Mouse (Mus musculus) c-Kit-positive CD71-positive TER-119-negative erythroid progenitor cells, embryonic 14.5 days (primary cell): ENCODE data around the gene Aldh3b1.

Source experiments
- DNase-seq: peaks from one replicate; pipeline ENCODE4 v3.0.0-alpha.2; 2013; ENCODE audit warnings: low read depth

Aldh3b1 gene

DNA sequence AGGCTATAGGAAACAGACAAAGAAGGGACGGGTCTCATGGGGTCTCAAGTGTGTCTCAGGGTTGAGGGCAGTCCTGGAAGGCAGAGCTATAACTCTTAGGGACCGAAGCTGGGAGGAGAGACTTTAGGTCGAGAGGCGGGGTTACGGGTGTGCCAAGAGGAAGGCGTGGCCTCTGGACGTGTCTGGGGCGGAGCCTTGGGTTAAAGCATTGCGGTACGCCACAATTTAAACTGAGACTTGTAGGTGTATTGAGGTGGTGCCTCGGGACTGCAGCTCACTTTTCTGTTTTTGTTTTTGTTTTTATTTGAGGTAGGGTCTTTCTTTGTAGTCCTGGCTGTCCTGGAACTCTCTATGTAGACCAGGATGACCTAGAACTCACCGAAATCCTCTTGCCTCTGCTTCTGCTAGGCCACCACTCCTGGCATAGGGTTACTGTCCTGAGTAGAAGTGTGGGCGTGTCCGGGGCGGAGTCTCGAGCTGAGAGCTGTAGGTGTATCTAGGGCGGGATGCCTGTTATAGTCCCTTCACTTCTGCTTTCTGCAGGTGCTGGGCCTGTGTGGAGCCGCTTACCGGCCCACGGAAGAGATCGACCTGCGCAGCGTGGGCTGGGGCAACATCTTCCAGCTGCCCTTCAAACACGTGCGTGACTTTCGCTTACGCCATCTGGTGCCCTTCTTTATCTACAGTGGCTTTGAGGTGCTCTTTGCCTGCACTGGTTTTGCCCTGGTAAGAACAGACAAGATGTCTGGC, 13.6 kb upstream of the Aldh3b1 start:
- DNase-seq: peak; percentile 70

GRCm38 (mm10) chr19:3942315-3942714, 12.7 kb upstream of the Aldh3b1 start:
- DNase-seq: no peak

GRCm38 (mm10) chr19:3935896-3936850, 6.6 kb upstream of the Aldh3b1 start:
- DNase-seq: no peak

- peak; percentile 41 for DNase-seq
These were observed 5.7 kb upstream of the Aldh3b1 start, which contains the start of gene Unc93b1 for GRCm38 (mm10) chr19:3935032-3935895. Gene Unc93b1, plus strand, starts transcription at chr19:3935186.

- no peak for DNase-seq
These were observed 2.1 kb upstream of the Aldh3b1 start for GRCm38 (mm10) chr19:3931716-3932115.

GRCm38 (mm10) chr19:3930262-3931057, 852 bp upstream of the Aldh3b1 start:
- DNase-seq: no peak

DNA sequence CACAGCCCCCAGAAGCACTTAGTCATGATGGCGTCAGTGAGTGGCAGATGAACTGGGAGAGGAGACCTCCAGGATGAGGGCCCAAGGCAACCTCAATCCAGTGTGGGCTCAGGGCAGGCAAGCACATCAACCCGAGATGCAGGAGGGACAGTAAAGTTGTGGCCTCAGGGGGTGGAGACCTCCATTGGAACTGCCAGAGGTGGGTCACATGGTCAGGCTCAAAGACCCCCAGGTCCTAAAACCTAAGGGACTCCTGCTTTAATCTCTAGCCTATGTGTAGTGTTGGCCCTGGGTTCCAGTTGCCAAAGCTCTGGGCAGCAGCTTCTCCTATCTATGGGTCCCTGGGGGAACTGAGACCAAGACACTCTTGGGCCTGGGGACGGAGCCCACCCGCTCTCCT, 829 bp downstream of the Aldh3b1 start:
- DNase-seq: no peak

- DNase-seq: no peak
These were observed 1.6 kb downstream of the Aldh3b1 start for GRCm38 (mm10) chr19:3927989-3928388.

DNA sequence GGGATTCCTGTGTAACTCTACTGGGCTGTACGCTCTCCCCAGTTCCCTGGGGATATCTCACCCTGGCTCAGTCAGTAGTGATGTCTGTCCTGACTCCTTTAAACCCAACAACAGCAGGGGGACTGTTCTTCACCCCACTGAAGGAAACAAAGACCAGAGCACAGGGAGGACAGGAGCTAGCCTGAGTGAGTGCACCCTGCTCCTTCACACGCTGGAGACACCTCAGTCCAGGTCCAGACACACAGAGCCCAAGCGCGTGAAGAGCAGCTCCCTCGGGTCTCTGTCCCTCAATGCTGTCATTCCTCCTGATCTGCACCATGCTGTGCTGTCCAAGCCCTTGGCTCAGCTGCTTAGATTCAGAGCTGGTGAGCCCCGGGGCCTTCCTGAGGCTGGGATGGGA, 2.9 kb downstream of the Aldh3b1 start:
- no peak for DNase-seq

DNA sequence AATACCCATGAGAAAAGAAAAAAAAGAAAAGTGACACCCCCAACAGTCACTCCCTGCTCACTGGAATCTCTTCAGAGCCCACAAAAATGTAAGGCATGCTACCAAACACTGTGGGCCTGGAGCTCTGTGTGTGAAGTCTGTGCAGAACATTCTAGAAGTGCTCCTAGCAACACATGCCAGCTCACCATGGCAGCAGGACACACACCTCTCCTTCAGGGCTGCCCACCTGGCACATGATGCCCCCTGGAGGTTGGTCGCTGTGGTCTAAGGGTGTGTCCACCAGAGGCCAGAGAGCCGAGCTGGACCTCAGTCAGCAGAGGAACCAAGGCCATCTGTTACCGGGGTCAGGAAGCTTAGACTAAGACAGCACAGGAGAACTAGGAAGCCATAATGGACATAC, 3.3 kb downstream of the Aldh3b1 start:
- DNase-seq: no peak

DNA sequence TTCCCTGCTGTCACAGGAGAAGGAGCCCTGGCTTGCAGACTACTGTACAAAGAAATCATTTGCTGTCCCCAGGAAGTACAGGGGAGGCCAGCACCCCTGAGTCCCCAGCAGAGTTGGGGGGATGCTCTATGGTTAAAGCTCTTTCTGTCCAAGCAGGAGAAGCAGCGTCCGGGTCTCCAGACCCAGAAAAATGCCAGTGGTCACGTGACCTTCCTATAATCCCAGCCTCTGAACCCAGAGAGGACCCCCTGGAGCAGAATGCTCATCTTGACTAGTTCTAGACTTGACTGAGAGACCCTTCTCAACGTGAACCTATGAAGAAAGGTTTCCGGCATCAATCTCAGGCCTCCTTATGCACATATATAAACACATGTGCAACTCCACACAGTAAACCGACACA, 3.7 kb downstream of the Aldh3b1 start:
- no peak for DNase-seq

GRCm38 (mm10) chr19:3924868-3925267, 4.7 kb downstream of the Aldh3b1 start:
- DNase-seq: no peak

GRCm38 (mm10) chr19:3924190-3924589, 5.4 kb downstream of the Aldh3b1 start:
- DNase-seq: no peak

DNA sequence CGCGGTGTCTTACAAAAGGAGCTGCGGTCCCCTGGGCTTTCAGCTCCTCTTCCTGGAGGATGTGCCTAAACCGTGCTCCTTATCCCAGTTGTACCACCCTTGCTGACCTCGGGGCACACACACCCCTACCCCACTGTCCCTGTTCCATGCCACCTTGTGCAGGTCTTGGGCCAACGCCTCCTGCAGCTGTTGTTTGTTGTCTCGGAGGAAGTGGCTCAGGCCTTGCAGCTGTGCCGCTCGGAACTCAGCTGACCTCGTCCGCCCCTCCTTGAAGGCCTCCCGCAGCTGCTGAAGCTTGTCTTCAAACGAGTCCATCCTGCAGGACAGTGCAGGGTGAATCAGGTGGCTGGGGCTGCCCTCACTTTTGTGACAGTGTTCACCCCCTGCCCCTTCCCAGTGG, 6.0 kb downstream of the Aldh3b1 start:
- DNase-seq: no peak

- DNase-seq: no peak
These were observed 6.8 kb downstream of the Aldh3b1 start for GRCm38 (mm10) chr19:3922661-3923371.

DNA sequence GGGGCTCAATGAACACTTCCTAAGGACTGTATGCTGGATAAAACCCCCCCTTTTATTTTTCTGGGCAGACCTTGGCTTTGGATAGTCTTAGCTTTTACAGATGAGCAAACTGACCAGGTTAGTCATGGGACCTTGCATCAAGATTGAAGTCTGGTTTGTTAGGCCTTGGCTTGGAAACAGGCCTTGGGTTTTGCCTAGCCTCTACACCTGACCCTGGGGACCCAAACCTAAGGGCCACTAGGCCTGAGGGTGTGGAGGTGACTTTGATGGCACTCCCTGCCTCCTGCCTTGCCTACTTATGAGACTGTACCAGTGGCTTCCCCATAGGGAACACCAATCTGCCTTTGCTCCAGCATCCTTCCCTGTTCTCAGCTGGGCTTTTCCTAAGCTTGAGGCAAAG, 9.7 kb downstream of the Aldh3b1 start:
- no peak for DNase-seq

DNA sequence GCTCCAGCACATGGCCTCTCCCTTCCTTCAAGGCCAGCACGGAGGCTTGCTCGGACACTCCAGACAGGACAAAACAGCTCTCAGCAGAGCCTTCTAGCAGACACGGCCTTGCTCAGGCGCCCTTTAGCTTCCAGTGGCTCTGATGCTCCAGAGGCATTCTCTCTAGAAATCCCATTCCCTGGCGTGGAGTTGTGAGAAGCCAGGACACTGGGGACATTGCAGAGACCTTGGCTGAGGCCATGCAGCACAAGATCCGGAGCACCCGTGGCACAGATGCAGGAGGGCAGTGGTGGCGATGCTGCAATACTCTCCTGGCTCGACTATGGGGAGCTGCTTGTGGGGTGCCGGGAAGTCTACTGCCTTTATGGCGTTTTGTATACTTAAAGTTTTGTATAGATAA, 12.9 kb downstream of the Aldh3b1 start:
- no peak for DNase-seq

DNA sequence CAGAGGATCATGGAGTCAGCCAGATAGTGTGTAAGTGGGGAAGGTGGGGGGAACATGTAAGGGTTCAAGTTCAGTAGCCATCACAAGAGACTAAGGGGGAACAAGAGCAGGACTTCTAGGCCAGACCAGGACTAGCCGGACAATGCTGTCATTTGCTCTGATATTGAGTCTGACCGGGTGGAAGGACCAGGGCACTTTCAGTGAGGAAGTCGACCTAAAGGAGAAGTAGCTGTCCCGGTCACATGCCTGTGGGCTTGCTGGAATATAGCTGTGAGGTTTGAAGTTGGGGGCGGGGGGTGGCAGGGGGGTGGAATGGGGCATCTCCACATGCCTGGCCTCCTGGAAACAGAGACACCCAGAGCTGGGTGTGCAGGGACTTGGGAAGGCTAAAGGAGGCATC, 15.1 kb downstream of the Aldh3b1 start:
- DNase-seq: no peak

DNA sequence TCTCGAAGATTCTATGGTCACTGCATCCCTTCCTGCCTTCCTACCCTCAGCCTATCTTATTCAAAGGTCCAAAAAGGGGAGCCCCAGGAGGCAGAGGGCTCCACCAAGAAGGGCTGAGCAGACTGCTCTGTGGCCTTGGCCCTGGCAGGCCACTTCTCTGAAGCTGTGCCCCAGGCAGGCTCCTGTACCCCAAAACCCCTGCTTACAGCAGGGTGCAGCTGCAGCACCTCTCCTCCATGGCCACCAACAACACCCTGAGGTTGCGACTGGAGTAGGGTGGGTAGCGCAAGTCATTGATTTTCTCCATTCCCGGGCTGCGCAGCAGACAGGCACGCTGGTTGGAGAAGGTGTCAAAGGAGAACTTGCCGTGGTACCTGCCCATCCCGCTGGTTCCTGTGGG, 15.9 kb downstream of the Aldh3b1 start:
- no peak for DNase-seq

GRCm38 (mm10) chr19:3912337-3913204, 17.0 kb downstream of the Aldh3b1 start, which contains the start of gene Ndufs8:
Gene Ndufs8, minus strand, starts transcription at chr19:3912774.
- peak; percentile 99 for DNase-seq
